Mouse (Mus musculus) MEL-GATA-1-ER (cell line): ENCODE data around the gene Slk.
A peak's percentile ranks its signal among the peaks of the same experiment; 100 is the strongest.
"Not testable (repeated sequence)": the region's sequence is repeated elsewhere in the genome, so short reads cannot be mapped to it uniquely, and the experiment has no call there.

Source experiments
- DNase-seq: peaks from one replicate; pipeline ENCODE4 v3.0.0-alpha.2; 2012; ENCODE audit warnings: low read depth; ENCODE audit errors: extremely low read depth

Slk gene

DNA sequence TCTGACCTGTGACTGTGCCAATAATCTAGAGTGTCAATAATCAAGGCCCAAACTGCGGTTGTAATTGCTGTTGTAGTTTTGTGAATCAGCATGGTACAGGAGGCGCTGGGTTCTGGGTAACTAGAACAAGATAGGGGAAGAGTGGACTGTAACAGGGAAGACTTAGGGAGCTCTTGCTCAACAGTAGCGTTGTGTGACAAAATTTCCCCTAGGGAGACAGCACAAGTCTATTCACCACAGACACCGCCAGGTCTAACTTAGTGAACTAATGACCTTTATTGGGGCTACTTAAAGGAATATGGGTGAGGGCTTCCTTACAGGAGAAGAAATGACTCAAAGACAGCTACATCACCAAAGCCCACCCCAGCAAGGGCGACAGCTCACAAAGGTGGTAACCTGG is 9.4 kb upstream of the Slk start:
- DNase-seq: no peak

- not testable (repeated sequence) for DNase-seq
These were observed 7.5 kb upstream of the Slk start for GRCm38 (mm10) chr19:47571981-47572380.

GRCm38 (mm10) chr19:47573718-47574117 is 5.8 kb upstream of the Slk start:
- no peak for DNase-seq

DNA sequence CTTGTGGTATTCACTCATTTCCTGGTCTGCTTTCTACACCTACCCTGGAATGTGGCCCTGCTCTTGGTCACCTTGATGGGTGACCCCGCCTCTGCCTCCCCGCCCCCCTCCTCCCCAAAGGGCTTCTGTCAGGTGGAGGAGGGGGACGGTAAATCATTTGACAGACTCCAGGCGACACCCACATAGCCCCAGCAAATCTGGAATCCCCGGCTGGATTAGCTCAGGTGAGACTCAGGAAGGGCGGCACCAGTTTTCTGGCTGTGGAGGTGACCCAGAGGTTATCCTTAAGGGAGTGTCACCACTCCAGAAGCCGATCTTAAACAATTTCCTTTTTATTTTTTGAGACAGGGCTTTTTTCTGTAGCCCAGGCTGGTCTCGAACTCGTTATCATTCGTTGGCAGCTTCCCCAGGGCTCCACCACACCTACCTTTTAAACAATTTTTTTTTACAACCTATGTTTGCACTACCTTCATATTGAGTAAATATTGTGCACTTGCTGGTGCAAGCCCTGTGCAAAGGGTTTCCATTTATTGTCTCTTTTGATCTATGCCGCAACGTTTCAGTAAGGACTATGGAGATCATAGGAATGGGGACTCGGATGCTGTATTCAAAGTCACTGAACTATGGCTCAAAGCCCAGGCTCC is 775 bp upstream of the Slk start:
- no peak for DNase-seq

DNA sequence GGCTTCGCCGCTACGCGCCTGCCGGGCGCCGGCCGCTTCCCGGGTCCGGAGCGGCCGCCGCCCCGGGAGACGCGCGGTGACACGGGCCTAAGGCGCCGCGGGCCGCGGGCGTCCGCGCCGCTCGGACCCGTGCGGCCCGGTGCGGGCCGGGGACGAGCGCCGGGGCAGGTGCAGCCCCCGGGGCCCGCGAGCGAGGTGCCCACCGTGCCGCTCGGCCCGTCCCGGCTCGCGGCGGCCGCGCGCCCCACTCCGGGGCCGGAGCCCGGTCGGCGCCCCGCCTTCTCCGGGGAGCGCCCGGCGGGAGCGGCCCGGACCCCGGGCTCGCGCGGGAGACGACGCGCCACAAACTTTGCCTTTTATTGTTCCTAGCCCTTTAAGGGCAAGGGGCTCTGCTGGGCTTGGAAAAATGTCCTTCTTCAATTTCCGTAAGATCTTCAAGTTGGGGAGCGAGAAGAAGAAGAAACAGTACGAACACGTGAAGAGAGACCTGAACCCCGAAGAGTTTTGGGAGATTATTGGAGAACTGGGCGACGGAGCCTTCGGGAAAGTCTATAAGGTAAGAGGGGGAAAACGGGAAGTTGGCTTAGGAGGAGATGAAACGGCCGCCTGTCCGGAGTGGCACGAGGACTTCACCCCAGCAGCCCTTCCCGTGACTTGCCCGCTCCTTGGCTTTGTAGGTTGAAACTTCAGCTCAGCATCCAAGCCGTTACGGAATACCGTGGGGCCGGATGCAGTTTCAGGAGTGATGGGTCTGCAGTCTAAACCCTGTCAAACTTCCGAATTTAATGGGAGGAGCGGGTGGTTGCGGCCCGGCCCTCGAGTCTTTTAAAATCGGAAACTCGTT is 532 bp downstream of the Slk start:
- peak; percentile 47 for DNase-seq

GRCm38 (mm10) chr19:47585772-47586171 is 6.3 kb downstream of the Slk start:
- DNase-seq: no peak

DNA sequence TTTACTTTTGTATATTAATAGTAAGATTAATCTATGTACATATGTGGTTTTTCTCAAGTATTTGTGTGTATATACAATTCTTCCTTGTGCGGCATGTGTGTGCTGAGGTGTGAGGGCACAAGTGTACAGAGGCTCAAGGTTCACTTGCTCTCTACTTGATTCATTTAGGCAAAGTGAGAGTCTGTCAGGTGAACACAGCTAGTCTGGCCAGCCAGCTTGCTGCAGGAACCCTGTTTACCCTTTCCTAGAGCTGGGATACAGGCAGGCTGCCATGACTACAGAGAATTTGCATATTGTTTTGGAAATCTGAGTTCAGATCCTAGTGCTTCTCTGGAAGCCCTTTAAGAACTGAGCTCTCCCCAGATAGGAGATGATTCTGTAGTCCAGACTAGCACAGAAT is 7.5 kb downstream of the Slk start:
- DNase-seq: no peak

- DNase-seq: peak; percentile 18
These were observed 29.0 kb downstream of the Slk start for GRCm38 (mm10) chr19:47608513-47608912.

- no peak for DNase-seq
These were observed 34.0 kb downstream of the Slk start for GRCm38 (mm10) chr19:47613442-47613841.

GRCm38 (mm10) chr19:47621478-47621877 is 42.0 kb downstream of the Slk start:
- DNase-seq: no peak

GRCm38 (mm10) chr19:47624940-47625711 is 45.6 kb downstream of the Slk start:
- no peak for DNase-seq

- no peak for DNase-seq
These were observed 48.0 kb downstream of the Slk start for GRCm38 (mm10) chr19:47627450-47627849.

- no peak for DNase-seq
These were observed 49.6 kb downstream of the Slk start for GRCm38 (mm10) chr19:47629068-47629467.

DNA sequence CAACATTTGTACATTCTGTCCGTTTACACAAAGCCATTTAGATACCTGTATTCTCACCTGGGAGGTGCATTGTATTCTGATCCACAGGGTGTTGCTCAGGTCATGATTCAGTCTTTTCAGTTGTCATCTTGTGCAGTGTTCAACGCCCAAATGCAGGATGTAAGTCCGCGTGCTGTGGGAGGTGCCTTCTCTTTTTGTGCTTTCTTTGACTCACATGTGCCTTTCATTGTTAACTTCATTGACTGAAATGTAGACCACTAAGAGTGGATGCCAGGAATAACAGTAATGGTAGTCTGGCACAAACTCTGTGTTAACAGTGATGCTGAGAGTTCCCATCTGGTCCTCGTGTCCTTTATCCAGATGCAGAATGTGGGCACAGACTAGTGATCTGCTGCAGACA is 50.9 kb downstream of the Slk start:
- DNase-seq: no peak

DNA sequence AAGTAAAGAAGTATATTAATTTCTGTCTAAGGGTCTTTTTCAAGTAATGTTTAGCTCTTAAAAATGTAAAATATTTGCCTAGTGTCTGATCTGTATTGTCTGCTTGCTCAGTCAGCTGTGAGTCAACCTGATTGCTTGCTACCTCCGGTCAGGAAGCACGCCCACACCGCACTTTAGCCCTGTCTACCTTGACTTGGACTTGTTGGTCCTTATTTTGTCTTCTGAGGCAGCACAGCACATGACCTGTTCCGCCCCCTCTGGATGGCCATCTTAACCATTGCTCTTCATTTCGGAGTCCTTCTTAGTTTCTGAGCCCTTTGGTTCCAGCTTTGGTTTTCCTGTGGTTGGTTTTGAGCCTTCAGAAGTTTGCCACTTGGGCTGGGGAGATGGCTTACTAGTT is 52.3 kb downstream of the Slk start:
- no peak for DNase-seq

DNA sequence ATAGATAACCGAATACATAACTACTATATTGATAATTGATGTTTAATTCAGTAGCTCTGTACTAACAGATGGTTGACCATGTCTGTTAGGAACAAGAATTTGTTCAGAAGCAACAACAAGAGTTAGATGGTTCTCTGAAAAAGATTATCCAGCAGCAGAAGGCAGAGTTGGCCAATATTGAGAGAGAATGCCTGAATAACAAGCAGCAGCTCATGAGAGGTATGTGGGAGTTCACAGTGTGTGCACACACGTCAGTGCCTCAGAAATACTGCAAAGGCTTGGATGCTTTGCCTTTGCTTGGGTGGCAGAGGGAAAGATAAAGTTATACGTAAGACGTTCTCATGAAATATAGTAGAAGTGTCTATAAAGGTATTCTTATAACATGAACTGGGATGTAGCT is 55.9 kb downstream of the Slk start:
- DNase-seq: no peak

DNA sequence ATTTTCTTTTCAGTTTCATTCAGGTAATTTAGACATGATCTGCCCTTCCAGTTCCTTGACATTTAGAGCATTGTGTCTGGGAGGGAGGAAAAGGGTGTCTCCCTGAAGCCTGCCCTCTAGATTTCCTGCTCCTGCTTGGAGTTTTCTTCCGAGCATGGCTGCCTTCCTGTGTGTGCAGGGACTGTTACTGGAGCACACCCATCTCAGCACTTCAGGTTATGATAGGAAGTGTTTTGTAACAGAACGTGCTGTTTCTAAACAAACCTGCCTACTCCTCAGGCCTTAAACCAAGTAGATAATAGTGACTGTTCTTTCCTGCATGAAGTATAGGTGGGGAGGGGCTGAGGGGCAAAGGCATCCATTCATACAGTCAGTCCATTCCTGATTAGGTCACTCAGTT is 64.4 kb downstream of the Slk start:
- DNase-seq: no peak

DNA sequence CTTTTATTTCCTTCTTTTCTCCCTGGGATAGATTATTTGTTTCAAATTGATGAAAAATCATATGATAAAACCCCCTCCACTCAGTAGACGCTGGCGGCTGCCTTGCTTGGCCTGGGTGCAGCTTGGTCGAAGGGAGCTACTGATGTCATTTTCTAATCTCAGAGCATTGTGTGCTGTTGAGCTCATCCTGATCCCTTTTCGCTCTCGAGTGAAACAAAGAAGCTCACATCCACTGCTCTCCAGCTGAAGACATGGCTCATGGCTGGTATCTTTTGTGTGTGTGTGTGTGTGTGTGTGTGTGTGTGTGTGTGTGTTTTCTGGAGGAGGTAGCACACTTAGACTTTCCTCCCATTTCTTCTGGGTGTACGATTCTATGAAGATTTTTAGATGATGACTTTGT is 66.1 kb downstream of the Slk start:
- DNase-seq: no peak

DNA sequence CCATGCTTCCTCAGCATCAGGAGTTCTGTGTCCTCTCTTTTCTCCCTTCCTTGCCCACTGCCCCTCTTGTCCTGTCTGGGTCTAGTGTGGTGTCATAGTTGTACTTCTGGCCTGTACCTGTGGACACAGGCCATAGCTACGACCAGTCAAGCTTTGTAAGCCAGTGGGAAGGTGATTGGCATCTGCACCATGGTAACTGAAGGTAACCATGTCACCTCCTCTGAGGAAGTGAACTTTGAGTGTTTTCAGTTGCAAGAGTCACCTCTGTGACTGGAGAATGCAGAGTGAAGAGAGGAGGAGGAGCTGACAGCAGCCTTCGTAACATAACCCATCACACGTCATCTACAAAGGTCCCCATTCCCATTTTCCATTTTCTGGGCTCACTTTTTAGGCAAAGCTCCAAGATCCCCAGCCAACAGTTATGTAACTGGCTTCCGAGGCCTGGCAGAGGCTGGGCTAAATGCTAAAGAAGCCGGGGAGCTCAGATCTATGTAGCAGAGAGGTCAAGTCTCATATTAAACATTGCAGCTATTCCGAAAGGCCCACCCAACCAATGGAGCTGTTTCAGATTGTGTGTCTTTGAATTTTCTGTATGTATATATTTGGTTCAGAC is 67.1 kb downstream of the Slk start:
- no peak for DNase-seq

DNA sequence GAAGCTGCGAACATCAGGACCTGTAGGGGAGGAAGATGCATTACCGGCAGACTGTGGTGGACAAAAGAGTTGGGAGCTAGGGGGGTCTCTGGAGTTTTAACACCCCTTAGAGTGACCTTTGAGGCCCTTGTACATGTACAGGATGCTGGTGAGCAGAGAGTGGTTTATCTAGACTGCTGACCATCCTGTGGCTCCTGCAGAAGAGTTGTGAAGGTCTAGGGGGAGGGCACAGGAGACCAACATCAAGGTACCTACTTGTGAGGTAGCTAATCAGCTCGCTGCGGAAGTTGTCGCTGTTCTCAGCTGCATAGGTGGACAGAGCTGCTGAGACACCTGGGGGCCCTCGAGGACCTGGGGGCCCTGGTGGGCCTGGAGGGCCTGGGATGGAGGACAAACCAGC is 69.6 kb downstream of the Slk start:
- DNase-seq: no peak

DNA sequence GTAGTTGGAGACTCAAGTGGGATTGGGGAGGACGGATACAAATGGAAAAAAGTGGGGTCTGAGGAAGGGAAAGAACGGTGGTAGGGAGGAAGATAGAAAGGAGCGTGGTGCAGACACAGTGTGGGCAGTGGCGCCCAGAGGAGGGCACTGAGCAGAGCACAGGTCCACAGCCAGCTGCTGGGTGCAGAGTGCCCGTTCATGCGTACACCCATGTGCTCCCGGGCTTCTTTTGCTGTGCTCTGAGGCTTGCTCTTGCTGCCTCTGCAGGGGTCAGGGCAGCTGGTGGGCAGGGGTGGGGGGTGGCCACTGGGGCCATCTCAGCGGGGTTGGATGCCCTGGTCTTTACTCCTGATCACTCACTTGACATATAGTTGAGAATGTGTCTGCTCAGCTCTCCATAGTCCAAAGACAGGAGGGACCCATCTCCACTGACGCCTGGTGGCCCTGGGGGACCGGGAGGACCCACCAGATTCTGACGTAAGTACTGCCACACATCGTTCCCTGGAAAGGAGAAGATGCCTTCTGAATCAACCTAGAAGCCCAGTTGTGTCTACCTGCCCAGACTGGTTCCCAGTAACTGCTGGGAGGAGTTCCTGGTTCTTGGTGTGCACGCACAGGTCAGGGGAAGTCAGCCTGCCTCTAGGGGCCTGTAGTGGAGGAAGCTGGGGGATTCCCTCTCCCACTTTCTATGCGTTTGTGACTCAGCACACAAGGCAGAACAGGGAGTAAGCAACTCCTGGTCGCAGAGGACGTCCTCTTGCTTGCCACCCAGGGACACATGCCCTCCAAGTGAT is 71.1 kb downstream of the Slk start:
- no peak for DNase-seq
